Mouse (Mus musculus) forebrain, embryonic 14.5 days (tissue): ENCODE data around the gene Ss18l1. TPM values are rescaled to one million over a fixed set of nuclear protein-coding genes. Genes with fewer than 3 reads are reported as not detected.

Experiments used
- ATAC-seq: fragments of 200-750 bp; cut with Nextera tagmentation; 2 replicates; pipeline ENCODE4 v1.8.0; 2017; ENCODE audit warnings: mild to moderate bottlenecking, moderate library complexity
- DNase-seq: peaks from one replicate; pipeline ENCODE4 v3.0.0-alpha.2; 2015; ENCODE audit warnings: low spot score
- H3K27ac ChIP-seq: fragments of 300-500 bp; sonication (generic); 2 replicates; pipeline ENCODE4 v1.5.1; 2014; ENCODE audit warnings: low read depth, mild to moderate bottlenecking, control low read depth, low read length, moderate library complexity
- H3K27me3 ChIP-seq: fragments of 300-500 bp; sonication (generic); replicated peaks from 2 replicates; pipeline ENCODE4 v1.6.1; 2014; ENCODE audit warnings: low read length, control low read depth, mixed read lengths; ENCODE audit not compliant: control insufficient read depth, insufficient read depth
- H3K36me3 ChIP-seq: fragments of 300-500 bp; sonication (generic); 2 replicates; pipeline ENCODE4 v1.6.1; 2014; ENCODE audit warnings: low read length, control low read depth; ENCODE audit not compliant: control insufficient read depth, insufficient read depth
- H3K4me1 ChIP-seq: fragments of 300-500 bp; sonication (generic); 2 replicates; pipeline ENCODE4 v1.6.1; 2014; ENCODE audit warnings: antibody characterized with exemption, low read length, control low read depth; ENCODE audit not compliant: control insufficient read depth, insufficient read depth
- H3K4me2 ChIP-seq: fragments of 300-500 bp; sonication (generic); 2 replicates; pipeline ENCODE4 v1.6.1; 2014; ENCODE audit warnings: mild to moderate bottlenecking, control low read depth, low read length
- H3K4me3 ChIP-seq: fragments of 300-500 bp; sonication (generic); 2 replicates; pipeline ENCODE4 v1.5.1; 2014; ENCODE audit warnings: low read depth, low read length, control low read depth
- H3K9ac ChIP-seq: fragments of 300-500 bp; sonication (generic); 2 replicates; pipeline ENCODE4 v1.6.1; 2014; ENCODE audit warnings: mild to moderate bottlenecking, low read length, control low read depth, moderate library complexity
- H3K9me3 ChIP-seq: fragments of 300-500 bp; sonication (generic); replicated peaks from 2 replicates; pipeline ENCODE4 v1.6.1; 2016; ENCODE audit warnings: low read length, control low read depth, mixed read lengths; ENCODE audit not compliant: control insufficient read depth
- WGBS: fragments of 180-500 bp; shearing (Covaris S2); extraction: QIAGEN DNeasy Blood & Tissue Kit; methylation state at CpG from one replicate; pipeline ENCODE4 v1.1.7; 2014; 5-methylcytosine and 5-hydroxymethylcytosine counted together
- polyA plus RNA-seq: library from polyadenylated mRNA; unstranded; fragments of >200 nt; fragmentation: Nextera tagmentation; extraction: Ambion mirVana; gene quantifications from 2 replicates; pipeline ENCODE4 v1.2.1, GENCODE M21; 2014

Gene Ss18l1
- polyA plus RNA-seq, 1 experiment from 2014 or later: 33.6 TPM

- Histone ChIP-seq H3K9ac (peak within 1 kb of the TSS; percentile 62), H3K4me2 (peak within 1 kb of the TSS; percentile 95), H3K4me1 (peaks cover 20% of the 10 kb centered on the region; the same call in 1 of the 2 replicates), H3K27me3 (peaks cover 51% of the 10 kb centered on the region), H3K9me3 (no peaks in the 10 kb centered on the region), H3K27ac (no peak within 1 kb of the TSS), H3K4me3 (peak within 1 kb of the TSS; percentile 52), H3K36me3 (no peaks in the 10 kb centered on the region)
- ATAC-seq: peak; percentile 83
- under 1% methylated on average over 82 of the region's 87 CpGs for WGBS
- peak; percentile 61 for DNase-seq
These were observed 61.8 kb downstream of the Ss18l1 start, which contains the start of gene Hrh3 for GRCm38 (mm10) chr2:180103978-180104658. Gene Hrh3 (minus strand): TSS chr2:180104488.

- Histone ChIP-seq H3K9me3 (no peaks in the 10 kb centered on the region), H3K4me3 (peak overlapping the region; percentile 52), H3K9ac (peak overlapping the region; percentile 62; the same call in 1 of the 2 replicates), H3K4me2 (peak overlapping the region; percentile 95), H3K36me3 (no peaks in the 10 kb centered on the region), H3K4me1 (peaks cover 16% of the 10 kb centered on the region; the same call in 1 of the 2 replicates), H3K27ac (no peak overlapping the region), H3K27me3 (peaks cover 51% of the 10 kb centered on the region)
- DNase-seq (no peak), ATAC-seq (no peak)
- 9% methylated on average over 24 of the region's 24 CpGs for WGBS
These were observed 62.5 kb downstream of the Ss18l1 start for GRCm38 (mm10) chr2:180104659-180105377.

- WGBS: 26% methylated on average over 8 of the region's 8 CpGs
- no peak overlapping the region for H3K4me2 ChIP-seq
- H3K9ac ChIP-seq: no peak overlapping the region
- no peak for ATAC-seq
- no peak overlapping the region for H3K27ac ChIP-seq
- peaks cover 49% of the 10 kb centered on the region for H3K27me3 ChIP-seq
- H3K4me1 ChIP-seq: peaks cover 14% of the 10 kb centered on the region; the same call in 1 of the 2 replicates
- H3K9me3 ChIP-seq: no peaks in the 10 kb centered on the region
- DNase-seq: no peak
- H3K36me3 ChIP-seq: no peaks in the 10 kb centered on the region
- no peak overlapping the region for H3K4me3 ChIP-seq
These were observed 63.3 kb downstream of the Ss18l1 start for GRCm38 (mm10) chr2:180105441-180106190.

- no peak for DNase-seq
- Histone ChIP-seq H3K9ac (no peak overlapping the region), H3K9me3 (no peaks in the 10 kb centered on the region), H3K4me2 (no peak overlapping the region), H3K4me1 (peaks cover 14% of the 10 kb centered on the region; the same call in 1 of the 2 replicates), H3K4me3 (no peak overlapping the region), H3K36me3 (no peaks in the 10 kb centered on the region), H3K27me3 (peaks cover 37% of the 10 kb centered on the region), H3K27ac (no peak overlapping the region)
- 65% methylated on average over 4 of the region's 4 CpGs for WGBS
- ATAC-seq: no peak
These were observed 64.8 kb downstream of the Ss18l1 start for GRCm38 (mm10) chr2:180107081-180107480.

GRCm38 (mm10) chr2:180108285-180108684 is 66.0 kb downstream of the Ss18l1 start:
- Histone ChIP-seq H3K4me3 (no peak overlapping the region), H3K27ac (no peak overlapping the region), H3K4me1 (peaks cover 9% of the 10 kb centered on the region; the same call in 1 of the 2 replicates), H3K27me3 (peaks cover 25% of the 10 kb centered on the region), H3K4me2 (no peak overlapping the region), H3K9ac (no peak overlapping the region), H3K36me3 (no peaks in the 10 kb centered on the region), H3K9me3 (no peaks in the 10 kb centered on the region)
- ATAC-seq (no peak), DNase-seq (no peak)
- 75% methylated on average over 6 of the region's 6 CpGs for WGBS

GRCm38 (mm10) chr2:180113909-180114890 is 71.9 kb downstream of the Ss18l1 start:
- DNase-seq: peak; percentile 67
- ATAC-seq: no peak
- 51% methylated on average over 17 of the region's 17 CpGs for WGBS
- no peak overlapping the region for H3K4me3 ChIP-seq
- H3K9me3 ChIP-seq: no peaks in the 10 kb centered on the region
- H3K4me2 ChIP-seq: no peak overlapping the region
- H3K4me1 ChIP-seq: peaks cover 39% of the 10 kb centered on the region
- H3K36me3 ChIP-seq: no peaks in the 10 kb centered on the region
- no peaks in the 10 kb centered on the region for H3K27me3 ChIP-seq
- 0 out of 2 replicates have a peak overlapping the region, but pooled peaks have one; percentile 9 for H3K27ac ChIP-seq
- no peak overlapping the region for H3K9ac ChIP-seq

GRCm38 (mm10) chr2:180115279-180115678 is 73.0 kb downstream of the Ss18l1 start:
- H3K27ac ChIP-seq: peak overlapping the region; percentile 52; the same call in 1 of the 2 replicates
- ATAC-seq (no peak), DNase-seq (peak; percentile 66)

GRCm38 (mm10) chr2:180116081-180116493 is 73.8 kb downstream of the Ss18l1 start:
- no peaks in the 10 kb centered on the region for H3K9me3 ChIP-seq
- no peak overlapping the region for H3K4me3 ChIP-seq
- no peaks in the 10 kb centered on the region for H3K27me3 ChIP-seq
- 76% methylated on average over 10 of the region's 10 CpGs for WGBS
- no peak overlapping the region for H3K9ac ChIP-seq
- H3K36me3 ChIP-seq: no peaks in the 10 kb centered on the region
- ATAC-seq (no peak), DNase-seq (no peak)
- H3K27ac ChIP-seq: peak overlapping the region; percentile 52; the same call in 1 of the 2 replicates
- H3K4me1 ChIP-seq: peaks cover 46% of the 10 kb centered on the region
- H3K4me2 ChIP-seq: no peak overlapping the region

More at GRCm38 (mm10) chr2:180115279-180115678, 73.0 kb downstream of the Ss18l1 start:
- H3K9me3 ChIP-seq: no peaks in the 10 kb centered on the region
- no peaks in the 10 kb centered on the region for H3K36me3 ChIP-seq
- 33% methylated on average over 6 of the region's 6 CpGs for WGBS
- no peaks in the 10 kb centered on the region for H3K27me3 ChIP-seq
- peak overlapping the region; percentile 7; the same call in 1 of the 2 replicates for H3K9ac ChIP-seq
- peaks cover 44% of the 10 kb centered on the region for H3K4me1 ChIP-seq
- no peak overlapping the region for H3K4me3 ChIP-seq
- no peak overlapping the region for H3K4me2 ChIP-seq
